Mouse (Mus musculus) myocyte (in vitro differentiated cells): ENCODE measurements around the gene Itgax.

Experiments
- POLR2A ChIP-seq: IDR thresholded peaks from one replicate; pipeline ENCODE4 v1.6.1; 2011; ENCODE audit warnings: low read depth, mild to moderate bottlenecking, control low read depth, moderate library complexity; ENCODE audit not compliant: insufficient read length
- POLR2AphosphoS2 ChIP-seq: IDR thresholded peaks from one replicate; pipeline ENCODE4 v1.6.1; 2011; ENCODE audit warnings: low read depth, control low read depth; ENCODE audit not compliant: insufficient read length
- TCF12 ChIP-seq: IDR thresholded peaks from one replicate; pipeline ENCODE4 v1.6.1; 2011; ENCODE audit warnings: mild to moderate bottlenecking, control low read depth; ENCODE audit not compliant: poor library complexity, insufficient read depth, severe bottlenecking
- TCF3 ChIP-seq: IDR thresholded peaks from one replicate; pipeline ENCODE4 v1.6.1; 2011; ENCODE audit warnings: low read depth, control low read depth; ENCODE audit not compliant: insufficient read length

DNA sequence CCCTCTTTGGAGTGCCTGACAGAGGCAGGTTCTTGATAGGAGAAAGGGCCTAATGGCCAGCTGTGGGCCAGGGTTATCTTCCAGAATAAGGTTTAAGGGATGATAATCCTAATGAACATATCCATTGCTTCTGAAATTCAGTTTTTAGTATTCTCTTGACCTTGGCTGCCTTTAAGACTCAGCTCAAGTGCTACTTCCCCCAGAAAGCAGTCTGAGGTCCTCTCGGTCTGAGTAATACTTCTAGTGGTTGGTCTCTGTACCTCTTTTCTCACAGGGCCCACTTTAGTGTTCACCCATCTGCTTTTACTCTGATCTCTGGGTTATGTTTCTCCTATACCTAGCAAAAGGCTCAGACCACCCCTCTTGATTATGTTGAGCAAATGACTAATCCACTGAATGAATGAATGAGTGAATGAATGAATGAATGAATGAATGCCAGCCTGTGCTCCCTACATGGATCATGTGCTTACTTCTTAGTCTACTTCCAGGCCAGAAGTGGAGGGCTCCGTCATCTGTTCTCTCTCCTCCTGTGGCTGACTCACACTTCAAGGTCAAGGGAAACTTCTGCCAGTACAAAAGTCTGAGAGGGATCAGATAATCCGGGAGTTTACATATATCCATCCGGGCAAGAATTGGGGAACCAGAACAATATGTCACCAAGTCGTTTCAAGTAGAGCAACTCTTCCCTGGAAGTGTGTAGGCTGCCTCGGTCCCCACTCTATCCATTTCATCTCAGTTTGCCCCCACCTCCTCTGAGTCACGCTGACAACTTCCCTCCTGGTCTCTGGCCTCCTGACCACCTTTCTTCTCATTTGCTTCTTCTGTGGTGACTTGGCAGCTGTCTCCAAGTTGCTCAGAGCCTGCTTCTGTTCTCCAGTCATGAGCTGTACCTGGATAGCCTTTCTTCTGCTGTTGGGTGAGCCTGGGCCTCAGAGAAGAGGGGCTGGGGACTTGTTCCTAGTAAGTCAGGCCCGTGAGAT is at the start of gene Itgax:
- TF ChIP-seq POLR2AphosphoS2: no peak
- no peak for TF ChIP-seq TCF3
- no peak for TF ChIP-seq POLR2A
- TF ChIP-seq TCF12: no peak
